Mouse (Mus musculus) liver, postnatal 0 days (tissue): ENCODE data around the gene Mrpl43. TPM values are rescaled to one million over a fixed set of nuclear protein-coding genes. Genes with fewer than 3 reads are reported as not detected.

Experiments used
- ATAC-seq: fragments of 200-750 bp; cut with Nextera tagmentation; 2 replicates; pipeline ENCODE4 v1.8.0; 2017; ENCODE audit warnings: mild to moderate bottlenecking, moderate library complexity
- DNase-seq: peaks from one replicate; pipeline ENCODE4 v3.0.0-alpha.2; 2016
- H3K27ac ChIP-seq: fragments of 300-500 bp; sonication (generic); 2 replicates; pipeline ENCODE4 v1.5.1; 2014; ENCODE audit warnings: antibody characterized with exemption, moderate library complexity, mild to moderate bottlenecking, low read depth
- H3K27me3 ChIP-seq: fragments of 300-500 bp; sonication (generic); 2 replicates; pipeline ENCODE4 v1.6.1; 2014; ENCODE audit warnings: low read length, control low read depth, mixed read lengths; ENCODE audit not compliant: insufficient read depth
- H3K36me3 ChIP-seq: fragments of 300-500 bp; sonication (generic); replicated peaks from 2 replicates; pipeline ENCODE4 v1.6.1; 2014; ENCODE audit warnings: mild to moderate bottlenecking, control low read depth, low read length, moderate library complexity, mixed read lengths; ENCODE audit not compliant: insufficient read depth
- H3K4me1 ChIP-seq: fragments of 300-500 bp; sonication (generic); 2 replicates; pipeline ENCODE4 v1.6.1; 2014; ENCODE audit warnings: antibody characterized with exemption, mild to moderate bottlenecking, control low read depth; ENCODE audit not compliant: insufficient read depth
- H3K4me2 ChIP-seq: fragments of 300-500 bp; sonication (generic); 2 replicates; pipeline ENCODE4 v1.6.1; 2014; ENCODE audit warnings: low read depth, mild to moderate bottlenecking, low read length, moderate library complexity, mixed read lengths
- H3K4me3 ChIP-seq: fragments of 300-500 bp; sonication (generic); 2 replicates; pipeline ENCODE4 v1.5.1; 2014; ENCODE audit warnings: low read depth, low read length
- H3K9ac ChIP-seq: fragments of 300-500 bp; sonication (generic); replicated peaks from 2 replicates; pipeline ENCODE4 v1.6.1; 2014; ENCODE audit warnings: mild to moderate bottlenecking, moderate library complexity
- H3K9me3 ChIP-seq: fragments of 300-500 bp; sonication (generic); 2 replicates; pipeline ENCODE4 v1.6.1; 2016; ENCODE audit warnings: mild to moderate bottlenecking, control low read depth, low read length, mixed read lengths
- CTCF ChIP-seq: sonication (generic); IDR thresholded peaks from 2 replicates; pipeline ENCODE4 v1.5.1; 2016; ENCODE audit warnings: antibody characterized with exemption, low read depth
- EP300 ChIP-seq: IDR thresholded peaks from 2 replicates; pipeline ENCODE4 v1.6.1; 2016; ENCODE audit warnings: antibody characterized with exemption, low read depth, mild to moderate bottlenecking
- WGBS: fragments of 180-500 bp; shearing (Covaris S2); extraction: QIAGEN DNeasy Blood & Tissue Kit; methylation state at CpG from one replicate; pipeline ENCODE4 v1.1.7; 2014; ENCODE audit not compliant: insufficient replicate concordance; 5-methylcytosine and 5-hydroxymethylcytosine counted together
- polyA plus RNA-seq: library from polyadenylated mRNA; unstranded; fragments of >200 nt; fragmentation: Nextera tagmentation; extraction: Ambion mirVana; gene quantifications from 2 replicates; pipeline ENCODE4 v1.2.1, GENCODE M21; 2015

The Mrpl43 gene
- polyA plus RNA-seq, 1 experiment from 2014 or later, result 43.8 TPM

DNA sequence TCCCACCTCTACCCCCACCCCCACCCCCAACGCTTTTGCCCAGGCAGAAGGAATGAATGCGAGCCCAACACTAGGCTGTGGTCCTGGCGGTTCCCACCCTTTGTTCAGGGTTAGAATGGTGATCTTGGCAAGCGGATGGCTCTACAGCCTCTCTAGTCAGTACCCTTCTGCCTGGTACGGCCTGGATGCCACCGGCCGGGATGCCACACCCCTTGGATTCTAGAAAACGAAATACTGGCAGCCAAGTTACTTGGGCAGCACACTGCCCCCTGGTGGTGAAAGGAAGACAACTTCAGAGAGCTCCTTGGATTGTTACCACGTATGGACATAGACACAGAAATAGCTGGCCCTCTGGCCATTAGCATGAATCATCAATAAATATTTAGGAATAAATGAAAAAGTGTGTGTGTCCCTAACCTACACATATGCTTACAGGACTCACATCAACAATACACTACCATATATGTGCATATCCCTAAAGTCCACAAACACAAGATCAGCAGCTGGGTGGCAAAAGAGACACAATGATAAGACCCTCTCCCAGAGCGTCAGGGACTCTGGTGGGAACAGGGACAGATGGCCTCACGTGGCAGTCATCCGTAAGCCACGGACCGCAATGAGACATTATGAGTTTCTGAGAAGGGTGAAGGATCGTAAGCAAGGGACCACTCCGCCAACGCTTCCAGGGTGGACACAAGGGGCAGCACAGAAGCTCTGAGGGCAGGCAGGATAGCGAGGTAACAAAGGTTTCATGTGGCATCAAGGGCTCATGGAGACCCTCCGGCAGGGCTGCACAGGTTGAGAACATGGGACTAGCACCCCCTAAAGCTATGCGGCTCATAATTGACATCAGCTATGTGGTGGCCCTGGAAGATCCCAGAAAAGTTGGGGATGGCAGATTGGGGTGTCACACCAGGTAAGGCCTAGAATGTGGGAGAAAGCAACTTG is 24.8 kb upstream of the Mrpl43 start:
- TF ChIP-seq CTCF (peak; percentile 92), EP300 (no peak)
- 41% methylated on average over 20 of the region's 20 CpGs for WGBS
- Histone ChIP-seq H3K27ac (no peak overlapping the region), H3K27me3 (no peaks in the 10 kb centered on the region), H3K9ac (no peak overlapping the region), H3K4me2 (peak overlapping the region; percentile 62), H3K4me3 (peak overlapping the region; percentile 9; the same call in 1 of the 2 replicates), H3K4me1 (peaks cover 6% of the 10 kb centered on the region; the same call in 1 of the 2 replicates), H3K36me3 (no peaks in the 10 kb centered on the region), H3K9me3 (no peaks in the 10 kb centered on the region)
- ATAC-seq, result peak; percentile 18; the same call in 1 of the 2 replicates
- peak; percentile 75 for DNase-seq

DNA sequence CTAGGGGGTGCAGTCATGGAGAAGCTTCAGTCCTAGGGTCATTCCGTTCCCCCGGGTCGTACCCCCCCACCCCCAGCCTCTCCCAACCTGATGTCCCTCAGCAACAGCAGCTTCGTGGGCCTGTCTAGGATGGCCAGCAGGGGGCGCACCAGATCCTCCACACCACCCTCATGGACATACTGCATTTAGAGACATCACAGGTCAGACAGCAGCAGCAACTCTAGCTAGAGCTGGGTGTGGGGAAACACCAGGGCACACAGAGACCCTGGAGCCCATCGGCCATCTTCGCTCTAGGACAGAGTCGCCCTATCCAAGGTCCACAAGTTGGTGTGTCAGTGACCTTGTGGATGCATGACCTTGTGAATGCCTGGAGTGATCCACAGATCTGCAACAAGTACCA is 23.9 kb upstream of the Mrpl43 start:
- TF ChIP-seq CTCF, result peak; percentile 93
- TF ChIP-seq EP300, result no peak
- Histone ChIP-seq H3K9ac (no peak overlapping the region), H3K9me3 (no peaks in the 10 kb centered on the region), H3K27me3 (no peaks in the 10 kb centered on the region), H3K4me3 (no peak overlapping the region), H3K36me3 (0 out of 2 replicates have a peak, but pooled peaks cover 5% of the 10 kb centered on the region), H3K27ac (no peak overlapping the region), H3K4me1 (peaks cover 6% of the 10 kb centered on the region; the same call in 1 of the 2 replicates), H3K4me2 (peak overlapping the region; percentile 62; the same call in 1 of the 2 replicates)
- peak; percentile 82 for DNase-seq
- WGBS, result 21% methylated on average over 8 of the region's 8 CpGs
- peak; percentile 60 for ATAC-seq

DNA sequence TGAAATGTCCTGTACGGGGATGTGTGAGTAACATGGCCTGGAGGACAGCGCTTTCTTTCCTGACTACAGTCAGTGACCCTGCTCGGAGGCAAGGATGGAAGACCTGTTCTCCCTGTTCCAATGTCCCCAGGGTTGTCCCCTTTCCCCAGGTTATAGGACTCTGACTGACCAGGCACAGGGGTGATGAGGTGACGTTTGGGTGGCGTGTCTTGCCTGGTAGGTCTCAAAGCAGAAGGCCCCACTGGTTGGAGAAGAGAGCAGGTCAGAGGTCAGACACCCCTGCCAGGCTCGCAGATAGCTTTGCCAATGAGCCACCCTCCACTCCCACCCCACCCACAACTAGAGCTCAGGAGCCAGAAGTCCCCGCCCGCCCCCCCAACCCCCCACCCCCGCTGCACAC is 23.3 kb upstream of the Mrpl43 start:
- TF ChIP-seq CTCF (no peak), EP300 (no peak)
- no peak for ATAC-seq
- Histone ChIP-seq H3K9ac (no peak overlapping the region), H3K4me3 (no peak overlapping the region), H3K9me3 (no peaks in the 10 kb centered on the region), H3K4me1 (peaks cover 6% of the 10 kb centered on the region; the same call in 1 of the 2 replicates), H3K27ac (no peak overlapping the region), H3K4me2 (no peak overlapping the region), H3K36me3 (0 out of 2 replicates have a peak, but pooled peaks cover 5% of the 10 kb centered on the region), H3K27me3 (no peaks in the 10 kb centered on the region)
- WGBS, result 66% methylated on average over 6 of the region's 9 CpGs
- DNase-seq, result no peak

DNA sequence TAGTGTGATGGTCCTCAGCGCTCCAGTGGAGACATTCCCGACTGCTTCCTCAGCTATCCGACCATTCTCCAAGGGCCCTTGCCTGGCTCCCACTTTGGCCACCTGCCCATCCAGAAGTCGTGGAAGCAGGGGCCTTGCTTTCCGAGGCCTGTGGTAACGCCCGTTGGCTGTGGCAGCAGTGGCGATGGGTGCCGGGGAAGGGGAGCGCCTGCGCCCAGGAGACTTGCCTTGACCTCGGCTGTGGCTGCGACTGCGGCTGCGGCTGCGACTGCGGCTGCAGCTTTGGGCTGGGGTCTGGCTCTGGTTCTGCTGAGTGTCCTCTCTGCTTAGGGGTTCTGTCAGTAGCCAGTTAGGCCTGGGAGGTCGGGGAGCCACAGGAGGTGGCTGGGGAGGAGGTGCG is 22.5 kb upstream of the Mrpl43 start:
- 67% methylated on average over 19 of the region's 19 CpGs for WGBS
- Histone ChIP-seq H3K36me3 (0 out of 2 replicates have a peak, but pooled peaks cover 8% of the 10 kb centered on the region), H3K27me3 (no peaks in the 10 kb centered on the region), H3K27ac (no peak overlapping the region), H3K4me2 (no peak overlapping the region), H3K4me3 (no peak overlapping the region), H3K4me1 (peaks cover 6% of the 10 kb centered on the region; the same call in 1 of the 2 replicates), H3K9me3 (no peaks in the 10 kb centered on the region), H3K9ac (no peak overlapping the region)
- no peak for TF ChIP-seq EP300
- TF ChIP-seq CTCF, result no peak
- DNase-seq (no peak), ATAC-seq (no peak)

DNA sequence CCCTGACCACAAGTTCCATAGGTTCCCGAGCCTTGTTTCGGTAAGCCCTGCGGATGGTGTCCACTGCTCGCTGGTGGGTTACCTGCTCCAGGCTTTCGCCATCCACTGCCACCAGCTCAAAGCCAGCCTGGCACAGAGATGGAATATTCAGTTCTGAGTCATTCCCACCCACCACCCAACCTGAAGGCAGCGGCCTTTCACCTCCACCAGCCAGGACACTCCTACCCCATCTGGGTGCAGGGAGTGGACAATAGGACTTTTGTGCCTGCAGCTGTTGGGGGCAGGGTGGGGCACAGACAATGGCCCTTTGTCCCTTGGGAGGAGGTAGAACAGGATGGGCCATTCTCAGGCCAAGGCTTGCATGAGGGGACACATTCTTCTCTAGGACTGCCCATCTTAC is 21.6 kb upstream of the Mrpl43 start:
- Histone ChIP-seq H3K27ac (no peak overlapping the region), H3K4me3 (no peak overlapping the region), H3K4me1 (peaks cover 6% of the 10 kb centered on the region; the same call in 1 of the 2 replicates), H3K36me3 (0 out of 2 replicates have a peak, but pooled peaks cover 8% of the 10 kb centered on the region), H3K9ac (no peak overlapping the region), H3K9me3 (no peaks in the 10 kb centered on the region), H3K27me3 (no peaks in the 10 kb centered on the region), H3K4me2 (no peak overlapping the region)
- TF ChIP-seq EP300, result no peak
- TF ChIP-seq CTCF, result no peak
- no peak for ATAC-seq
- 93% methylated on average over 6 of the region's 6 CpGs for WGBS
- DNase-seq, result no peak

DNA sequence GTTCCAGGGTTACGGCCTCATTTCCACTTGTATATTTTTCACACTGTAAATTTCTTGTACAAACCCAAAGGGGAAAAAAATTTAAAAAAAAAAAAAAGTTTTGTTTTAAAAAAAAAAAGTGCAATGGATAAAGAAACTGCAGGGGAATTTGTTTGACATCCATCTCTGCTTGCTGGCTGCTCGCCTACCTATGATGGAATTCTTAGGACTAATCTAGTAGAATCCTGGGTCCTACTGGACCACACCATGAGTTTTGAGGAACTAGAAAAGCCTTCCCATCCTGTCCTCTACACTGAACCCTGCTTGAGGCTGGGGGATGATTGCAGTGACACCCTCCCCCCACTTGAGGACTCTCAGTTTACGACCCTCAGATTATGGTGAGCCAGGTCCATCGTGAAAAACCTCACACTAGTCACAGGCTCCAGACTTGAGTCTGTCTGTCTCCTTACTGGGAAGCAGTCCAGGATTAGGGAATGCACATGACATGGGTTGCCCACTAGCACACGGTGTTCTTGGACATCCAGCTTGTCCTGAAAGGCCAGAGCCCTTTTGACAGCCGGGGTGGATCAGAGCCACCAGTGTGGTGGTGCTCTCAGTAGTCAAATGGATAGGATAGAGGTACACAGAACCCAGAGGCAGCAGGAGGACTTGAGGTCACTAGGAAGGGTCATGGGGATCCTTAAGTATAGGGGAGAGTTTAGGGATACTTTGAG is 20.9 kb upstream of the Mrpl43 start:
- ATAC-seq (no peak), DNase-seq (no peak)
- 70% methylated on average over 6 of the region's 6 CpGs for WGBS
- H3K36me3 ChIP-seq, result 0 out of 2 replicates have a peak, but pooled peaks cover 8% of the 10 kb centered on the region
- peaks cover 6% of the 10 kb centered on the region; the same call in 1 of the 2 replicates for H3K4me1 ChIP-seq
- no peaks in the 10 kb centered on the region for H3K27me3 ChIP-seq
- no peak overlapping the region for H3K27ac ChIP-seq
- H3K4me2 ChIP-seq, result no peak overlapping the region
- H3K4me3 ChIP-seq, result no peak overlapping the region
- no peak overlapping the region for H3K9ac ChIP-seq
- no peaks in the 10 kb centered on the region for H3K9me3 ChIP-seq
- TF ChIP-seq CTCF (no peak), EP300 (no peak)
